Mouse (Mus musculus): ENCODE results near the gene 4933416C03Rik.

The 4933416C03Rik gene

DNA sequence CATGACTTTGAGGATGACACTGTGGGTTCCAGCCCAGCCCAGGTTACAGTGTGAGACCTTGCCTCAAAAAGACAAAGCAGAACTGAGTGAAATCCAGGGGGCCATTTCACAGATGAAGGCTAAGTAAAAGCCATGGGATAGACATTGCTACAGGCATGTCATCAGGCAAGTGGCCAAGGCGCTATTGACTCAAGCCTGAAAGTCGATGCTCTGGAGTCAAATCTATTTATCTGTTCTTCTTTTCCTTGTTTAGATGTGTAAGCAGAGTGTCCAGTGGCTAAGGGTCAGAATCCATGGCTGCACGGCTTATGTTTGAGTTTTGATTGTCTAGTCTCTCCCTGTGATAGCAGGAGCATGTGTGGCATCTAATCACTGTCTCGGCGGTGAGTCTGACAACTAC is 35.1 kb downstream of the 4933416C03Rik start:
- DNase-seq: no peak

DNA sequence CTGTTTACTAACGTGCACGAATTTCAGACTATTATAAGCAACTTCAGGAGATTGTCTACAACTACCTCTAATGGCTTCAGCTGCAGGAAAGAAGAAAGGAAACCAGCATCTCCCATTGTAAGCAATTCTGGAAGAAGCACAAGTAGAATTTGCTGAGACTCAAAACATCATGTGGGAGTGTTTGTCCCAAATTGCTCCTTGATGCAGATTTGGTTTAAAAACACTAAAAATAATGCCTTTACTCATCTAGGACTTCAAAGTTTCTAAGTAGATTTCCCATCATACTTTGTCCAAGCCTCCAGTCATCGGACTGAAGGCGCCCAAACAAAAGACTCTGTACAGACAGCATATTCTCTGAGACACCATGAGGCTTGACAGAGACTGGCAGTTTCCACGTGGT is 37.8 kb downstream of the 4933416C03Rik start:
- no peak for DNase-seq
